Mouse (Mus musculus): ENCODE measurements around the gene Slc25a27.

GRCm38 (mm10) chr17:43671907-43672306 is 4.9 kb upstream of the Slc25a27 start:
- no peak for TF ChIP-seq ZC3H11A (IDR thresholded peaks at IDR 0.05; ENCODE audit: low read depth, low read length)
- no peak for TF ChIP-seq NELFE (IDR thresholded peaks at IDR 0.05; ENCODE audit: low read depth, low read length)
- no peak for TF ChIP-seq KAT2A (IDR thresholded peaks at IDR 0.05; ENCODE audit: insufficient replicate concordance, low read length)
- no peak for TF ChIP-seq POLR2A (IDR thresholded peaks at IDR 0.05; ENCODE audit: low read depth, low read length)
- TF ChIP-seq CTCF (conservative IDR thresholded peaks at IDR 0.05 in 1 of 2, IDR thresholded peaks at IDR 0.05 in 1 of 2; ENCODE audit: low read depth in 2 of 2, low read length in 2 of 2), result no peak
- no peak for TF ChIP-seq SMC3 (IDR thresholded peaks at IDR 0.05; ENCODE audit: low read depth, low read length)
- TF ChIP-seq ZNF384 (IDR thresholded peaks at IDR 0.05; ENCODE audit: low read depth, low read length), result no peak
- TF ChIP-seq HCFC1 (IDR thresholded peaks at IDR 0.05; ENCODE audit: low read depth, low read length), result no peak
- no peak for TF ChIP-seq JUN (IDR thresholded peaks at IDR 0.05; ENCODE audit: insufficient read depth, low read depth, low read length)
